Mouse (Mus musculus) hindbrain, embryonic 12.5 days (tissue): Measurements from ENCODE around the gene Spc25. TPM values are rescaled to one million over a fixed set of nuclear protein-coding genes. Genes with fewer than 3 reads are reported as not detected.

Experiments used
- ATAC-seq: fragments of 200-750 bp; cut with Nextera tagmentation; 2 replicates; pipeline ENCODE4 v1.8.0; 2017; ENCODE audit warnings: moderate TSS enrichment; ENCODE audit not compliant: low FRiP score
- H3K27ac ChIP-seq: fragments of 300-500 bp; sonication (generic); 2 replicates; pipeline ENCODE4 v1.5.1; 2016; ENCODE audit warnings: mild to moderate bottlenecking
- H3K27me3 ChIP-seq: fragments of 300-500 bp; sonication (generic); 2 replicates; pipeline ENCODE4 v1.6.1; 2016; ENCODE audit warnings: mild to moderate bottlenecking
- H3K36me3 ChIP-seq: fragments of 300-500 bp; sonication (generic); 2 replicates; pipeline ENCODE4 v1.6.1; 2016; ENCODE audit warnings: mild to moderate bottlenecking
- H3K4me1 ChIP-seq: fragments of 300-500 bp; sonication (generic); 2 replicates; pipeline ENCODE4 v1.6.1; 2016
- H3K4me2 ChIP-seq: fragments of 300-500 bp; sonication (generic); replicated peaks from 2 replicates; pipeline ENCODE4 v1.6.1; 2016; ENCODE audit warnings: mild to moderate bottlenecking
- H3K4me3 ChIP-seq: fragments of 300-500 bp; sonication (generic); 2 replicates; pipeline ENCODE4 v1.5.1; 2016; ENCODE audit warnings: mild to moderate bottlenecking
- H3K9ac ChIP-seq: fragments of 300-500 bp; sonication (generic); 2 replicates; pipeline ENCODE4 v1.6.1; 2016; ENCODE audit warnings: mild to moderate bottlenecking, moderate library complexity
- H3K9me3 ChIP-seq: fragments of 300-500 bp; sonication (generic); replicated peaks from 2 replicates; pipeline ENCODE4 v1.6.1; 2016; ENCODE audit warnings: mild to moderate bottlenecking
- WGBS: fragments of 180-500 bp; shearing (Covaris S2); methylation state at CpG from one replicate; pipeline ENCODE4 v1.1.7; 2016; 5-methylcytosine and 5-hydroxymethylcytosine counted together
- polyA plus RNA-seq: library from polyadenylated mRNA; unstranded; fragments of >200 nt; fragmentation: Nextera tagmentation; extraction: Ambion mirVana; gene quantifications from 2 replicates; pipeline ENCODE4 v1.2.1, GENCODE M21; 2016

Gene Spc25
- polyA plus RNA-seq, 1 experiment from 2014 or later: 128 TPM

GRCm38 (mm10) chr2:69170395-69171077, 35.5 kb downstream of the Spc25 start:
- Histone ChIP-seq H3K9me3 (no peaks in the 10 kb centered on the region), H3K36me3 (no peaks in the 10 kb centered on the region), H3K27ac (no peak overlapping the region), H3K4me1 (no peaks in the 10 kb centered on the region), H3K27me3 (no peaks in the 10 kb centered on the region), H3K9ac (no peak overlapping the region), H3K4me3 (no peak overlapping the region), H3K4me2 (no peak overlapping the region)
- no peak for ATAC-seq
- WGBS: 74% methylated on average over 9 of the region's 9 CpGs

GRCm38 (mm10) chr2:69158907-69159306, 47.1 kb downstream of the Spc25 start:
- no peaks in the 10 kb centered on the region for H3K9me3 ChIP-seq
- H3K4me3 ChIP-seq: no peak overlapping the region
- H3K36me3 ChIP-seq: no peaks in the 10 kb centered on the region
- no peaks in the 10 kb centered on the region for H3K27me3 ChIP-seq
- no peak overlapping the region for H3K4me2 ChIP-seq
- peaks cover 7% of the 10 kb centered on the region; the same call in 1 of the 2 replicates for H3K4me1 ChIP-seq
- ATAC-seq: no peak
- H3K9ac ChIP-seq: no peak overlapping the region
- H3K27ac ChIP-seq: no peak overlapping the region

GRCm38 (mm10) chr2:69156283-69156682, 49.7 kb downstream of the Spc25 start:
- H3K36me3 ChIP-seq: no peaks in the 10 kb centered on the region
- H3K9me3 ChIP-seq: no peaks in the 10 kb centered on the region
- no peak overlapping the region for H3K27ac ChIP-seq
- 71% methylated on average over 7 of the region's 7 CpGs for WGBS
- H3K4me2 ChIP-seq: no peak overlapping the region
- H3K4me3 ChIP-seq: no peak overlapping the region
- no peak for ATAC-seq
- H3K4me1 ChIP-seq: no peaks in the 10 kb centered on the region
- H3K27me3 ChIP-seq: no peaks in the 10 kb centered on the region
- H3K9ac ChIP-seq: no peak overlapping the region

GRCm38 (mm10) chr2:69155861-69156260, 50.1 kb downstream of the Spc25 start:
- whole genome bisulfite sequencing: 65% methylated on average over 3 of the region's 3 CpGs
- Histone ChIP-seq H3K4me2 (no peak overlapping the region), H3K27ac (no peak overlapping the region), H3K36me3 (no peaks in the 10 kb centered on the region), H3K4me1 (no peaks in the 10 kb centered on the region), H3K9me3 (no peaks in the 10 kb centered on the region), H3K4me3 (no peak overlapping the region), H3K9ac (no peak overlapping the region), H3K27me3 (no peaks in the 10 kb centered on the region)
- no peak for ATAC-seq

GRCm38 (mm10) chr2:69150841-69151240, 55.2 kb downstream of the Spc25 start:
- Histone ChIP-seq H3K9ac (no peak overlapping the region), H3K4me2 (no peak overlapping the region), H3K27ac (no peak overlapping the region), H3K4me1 (no peaks in the 10 kb centered on the region), H3K4me3 (no peak overlapping the region), H3K27me3 (no peaks in the 10 kb centered on the region), H3K9me3 (no peaks in the 10 kb centered on the region), H3K36me3 (no peaks in the 10 kb centered on the region)
- no peak for ATAC-seq
- WGBS: 70% methylated on average over 5 of the region's 5 CpGs

GRCm38 (mm10) chr2:69149154-69149553, 56.8 kb downstream of the Spc25 start:
- ATAC-seq: no peak
- H3K27ac ChIP-seq: no peak overlapping the region
- no peaks in the 10 kb centered on the region for H3K9me3 ChIP-seq
- H3K9ac ChIP-seq: no peak overlapping the region
- 93% methylated on average over 10 of the region's 10 CpGs for WGBS
- H3K4me3 ChIP-seq: no peak overlapping the region
- no peaks in the 10 kb centered on the region for H3K4me1 ChIP-seq
- H3K36me3 ChIP-seq: no peaks in the 10 kb centered on the region
- no peak overlapping the region for H3K4me2 ChIP-seq
- H3K27me3 ChIP-seq: no peaks in the 10 kb centered on the region

- Histone ChIP-seq H3K9me3 (no peaks in the 10 kb centered on the region), H3K36me3 (no peaks in the 10 kb centered on the region), H3K27ac (no peak overlapping the region), H3K4me2 (no peak overlapping the region), H3K9ac (no peak overlapping the region), H3K4me1 (no peaks in the 10 kb centered on the region), H3K27me3 (no peaks in the 10 kb centered on the region), H3K4me3 (no peak overlapping the region)
- WGBS: 84% methylated on average over 3 of the region's 3 CpGs
- no peak for ATAC-seq
Measured at GRCm38 (mm10) chr2:69148691-69149090, 57.3 kb downstream of the Spc25 start.

Other genes starting within 250 kb of the Spc25 start
- gene Nostrin, start 70.4 kb downstream of the Spc25 start, polyA plus RNA-seq: 0.72 and 0.91 TPM in 2 replicates
- 0.19 TPM in 1 of 2 replicates, not detected in the other for gene G6pc2, start 4.9 kb upstream of the Spc25 start, polyA plus RNA-seq
- not detected in 2 replicates for gene Abcb11, start 136.4 kb upstream of the Spc25 start, polyA plus RNA-seq
- not detected in 2 replicates for gene Dhrs9, start 174.3 kb upstream of the Spc25 start, polyA plus RNA-seq